In the genomic region with DNA sequence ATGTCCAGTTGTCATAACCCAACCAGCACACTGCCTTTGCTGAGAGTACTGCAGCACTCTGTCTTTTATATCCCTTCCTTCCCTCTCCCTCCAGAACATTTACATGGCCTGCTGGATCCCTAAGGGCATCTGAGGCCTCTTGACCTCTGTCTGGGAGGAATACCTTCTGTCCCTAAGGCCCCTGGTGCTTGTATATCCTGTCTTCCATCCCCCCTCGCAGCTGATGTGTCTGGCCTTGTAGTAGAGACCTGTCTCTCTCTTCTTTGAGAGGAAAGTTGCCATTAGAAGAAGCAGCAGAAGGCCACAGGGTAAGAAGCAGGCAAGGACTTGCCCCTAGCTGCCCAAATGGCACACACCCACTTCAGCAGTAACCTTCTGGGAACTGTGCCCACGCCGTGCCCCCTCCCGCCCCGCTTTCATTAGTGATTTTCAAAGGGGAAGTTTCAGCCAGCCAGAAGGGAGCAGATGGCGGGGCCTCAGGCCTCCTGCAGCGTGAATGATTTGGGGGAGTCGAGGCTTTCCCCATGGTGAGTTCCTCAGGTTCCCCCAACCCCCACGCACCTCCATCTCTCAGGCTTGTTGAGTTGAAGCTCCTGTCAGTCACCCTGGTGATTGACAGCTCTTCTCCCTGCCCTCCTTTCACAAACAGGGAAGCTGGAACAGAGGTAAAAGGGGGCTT, we compare ENCODE assay signal across 8 mouse cellular contexts. TPM values are rescaled to one million over a fixed set of nuclear protein-coding genes. Genes with fewer than 3 reads are reported as not detected.
DNase-seq lines count a peak whose midpoint lies in the region; ATAC-seq and TF ChIP-seq lines count a peak whose summit lies in the region.

No protein-coding gene starts in this region.

- H3K9me3 ChIP-seq in midbrain, postnatal 0 days (ENCODE audit: low read length): no peaks in the 10 kb centered on the region

- WGBS in midbrain, postnatal 0 days: 14% methylated on average over 9 of the region's 9 CpGs

- no peaks in the 10 kb centered on the region for H3K27me3 ChIP-seq in midbrain, postnatal 0 days (ENCODE audit: insufficient read depth, low read length)

- intact Hi-C loops in gastrocnemius, adult 2 months (cut with DNase I): no loop called here
- intact Hi-C loops in gastrocnemius, postnatal 36 days (cut with DNase I): no loop called here

- H3K4me2 ChIP-seq in midbrain, postnatal 0 days (ENCODE audit: low read depth, low read length, poor library complexity, severe bottlenecking): no peak overlapping the region; the same call in 1 of the 2 replicates

- no peak overlapping the region for H3K4me3 ChIP-seq in gastrocnemius, adult 2 months
- H3K4me3 ChIP-seq in midbrain, postnatal 0 days (ENCODE audit: low read depth, low read length): no peak overlapping the region

- DNase-seq in gastrocnemius, adult 2 months: peak; percentile 58
- no peak for DNase-seq in gastrocnemius, postnatal 36 days
- peak; percentile 62 for DNase-seq in A20 (ENCODE audit: low read depth, low spot score)
- peak; percentile 68 to 82 for DNase-seq in cerebellum, postnatal 25 days
- peak; percentile 47 to 62 for DNase-seq in frontal cortex, postnatal 36 days (ENCODE audit: low spot score in 2 of 2)
- peak; percentile 67 to 76 for DNase-seq in layer of hippocampus, postnatal 36 days
- DNase-seq in midbrain, postnatal 0 days (ENCODE audit: low spot score): peak; percentile 71
- no peak for DNase-seq in thymus, postnatal 0 days (ENCODE audit: low spot score)

- peaks cover 11% of the 10 kb centered on the region; the same call in 1 of the 2 replicates for H3K4me1 ChIP-seq in midbrain, postnatal 0 days (ENCODE audit: insufficient read depth, low read length)

- no peaks in the 10 kb centered on the region for H3K36me3 ChIP-seq in midbrain, postnatal 0 days (ENCODE audit: insufficient read depth, low read length)

- no peak for TF ChIP-seq CTCF in gastrocnemius, adult 2 months (IDR thresholded peaks at IDR 0.05)
- TF ChIP-seq CTCF in midbrain, postnatal 0 days (IDR thresholded peaks at IDR 0.05): no peak

- H3K27ac ChIP-seq in gastrocnemius, adult 2 months: peak overlapping the region; percentile 68
- peak overlapping the region; percentile 65 for H3K27ac ChIP-seq in midbrain, postnatal 0 days (ENCODE audit: low read depth, low read length)

- H3K9ac ChIP-seq in midbrain, postnatal 0 days (replicated peaks; ENCODE audit: low read length, poor library complexity, severe bottlenecking): no peak overlapping the region

- no peak for ATAC-seq in midbrain, postnatal 0 days (ENCODE audit: low FRiP score)

RNA-seq across cellular contexts. Expression of a gene that starts 33.3 kb away (rescaled TPM):
- 10 to 100 TPM; 47.2 to 49.5 TPM for total RNA-seq in gastrocnemius, adult 2 months (2021)
- 10 to 100 TPM; 47.5 to 68.0 TPM for total RNA-seq in gastrocnemius, postnatal 36 days (2021)
- 100 to 1,000 TPM; 238 to 258 TPM for total RNA-seq in layer of hippocampus, postnatal 36 days (2021)
- total RNA-seq in midbrain, postnatal 0 days (2014; rRNA removed): 82.7 and 97.4 TPM in 2 replicates
- 74.0 and 78.5 TPM in 2 replicates for polyA plus RNA-seq in midbrain, postnatal 0 days (2015; fragmentation: Nextera tagmentation; extraction: Ambion mirVana)
- polyA plus RNA-seq in thymus, postnatal 0 days (2015; fragmentation: Nextera tagmentation; extraction: Ambion mirVana): 148 and 160 TPM in 2 replicates

RNA-seq across cellular contexts. Expression of a gene that starts 44.2 kb away (rescaled TPM):
- not detected for total RNA-seq in gastrocnemius, adult 2 months (2021)
- not detected for total RNA-seq in gastrocnemius, postnatal 36 days (2021)
- total RNA-seq in layer of hippocampus, postnatal 36 days (2021): 1 to 10 TPM; 1.7 to 2.9 TPM
- 1.4 and 1.8 TPM in 2 replicates for total RNA-seq in midbrain, postnatal 0 days (2014; rRNA removed)
- polyA plus RNA-seq in midbrain, postnatal 0 days (2015; fragmentation: Nextera tagmentation; extraction: Ambion mirVana): 1.8 and 2.5 TPM in 2 replicates
- polyA plus RNA-seq in thymus, postnatal 0 days (2015; fragmentation: Nextera tagmentation; extraction: Ambion mirVana): 0.44 and 0.52 TPM in 2 replicates

Comparison
In these comparisons a context has a peak if more than half of its experiments do, and no peak if none do; other contexts are left out.
1. DNase-seq: peak in gastrocnemius, adult 2 months (single experiment), A20 (single experiment), cerebellum, postnatal 25 days (2 of 2), frontal cortex, postnatal 36 days (2 of 2), layer of hippocampus, postnatal 36 days (2 of 2) and midbrain, postnatal 0 days (single experiment); none in gastrocnemius, postnatal 36 days (0 of 2) and thymus, postnatal 0 days (single experiment).